Mouse (Mus musculus) embryonic facial prominence, embryonic 13.5 days (tissue): Measurements from ENCODE around the gene Cbll1. TPM values are rescaled to one million over a fixed set of nuclear protein-coding genes. Genes with fewer than 3 reads are reported as not detected.

Source experiments
- ATAC-seq: fragments of 200-750 bp; cut with Nextera tagmentation; 2 replicates; pipeline ENCODE4 v1.8.0; 2017; ENCODE audit warnings: low read depth; ENCODE audit not compliant: insufficient number of reproducible peaks, insufficient read depth, low FRiP score, low TSS enrichment
- H3K27ac ChIP-seq: fragments of 300-500 bp; sonication (generic); 2 replicates; pipeline ENCODE4 v1.5.1; 2015; ENCODE audit warnings: moderate library complexity, mild to moderate bottlenecking, inconsistent platforms
- H3K27me3 ChIP-seq: fragments of 300-500 bp; sonication (generic); 2 replicates; pipeline ENCODE4 v1.6.1; 2015; ENCODE audit warnings: mild to moderate bottlenecking, inconsistent platforms
- H3K36me3 ChIP-seq: fragments of 300-500 bp; sonication (generic); 2 replicates; pipeline ENCODE4 v1.6.1; 2015; ENCODE audit warnings: mild to moderate bottlenecking, inconsistent platforms
- H3K4me1 ChIP-seq: fragments of 300-500 bp; sonication (generic); 2 replicates; pipeline ENCODE4 v1.6.1; 2015; ENCODE audit warnings: inconsistent platforms
- H3K4me2 ChIP-seq: fragments of 300-500 bp; sonication (generic); 2 replicates; pipeline ENCODE4 v1.6.1; 2015; ENCODE audit warnings: moderate library complexity, mild to moderate bottlenecking, inconsistent platforms
- H3K4me3 ChIP-seq: fragments of 300-500 bp; sonication (generic); 2 replicates; pipeline ENCODE4 v1.5.1; 2015; ENCODE audit warnings: mild to moderate bottlenecking, inconsistent platforms
- H3K9ac ChIP-seq: fragments of 300-500 bp; sonication (generic); 2 replicates; pipeline ENCODE4 v1.6.1; 2015; ENCODE audit warnings: mild to moderate bottlenecking, inconsistent platforms
- H3K9me3 ChIP-seq: fragments of 300-500 bp; sonication (generic); 2 replicates; pipeline ENCODE4 v1.6.1; 2016; ENCODE audit warnings: inconsistent platforms
- WGBS: fragments of 180-500 bp; shearing (Covaris S2); methylation state at CpG from one replicate; pipeline ENCODE4 v1.1.7; 2015; ENCODE audit warnings: mixed read lengths; 5-methylcytosine and 5-hydroxymethylcytosine counted together
- polyA plus RNA-seq: library from polyadenylated mRNA; unstranded; fragments of >200 nt; fragmentation: Nextera tagmentation; extraction: Ambion mirVana; gene quantifications from 2 replicates; pipeline ENCODE4 v1.2.1, GENCODE M21; 2015

The Cbll1 gene
- 15.1 and 16.5 TPM in 2 replicates for polyA plus RNA-seq

GRCm38 (mm10) chr12:31499314-31500131 lies at the start of gene Cbll1:
Cbll1 (minus strand) TSS chr12:31499616.
- Histone ChIP-seq H3K4me1 (peaks cover 14% of the 10 kb centered on the region), H3K27me3 (peaks cover 2% of the 10 kb centered on the region; the same call in 1 of the 2 replicates), H3K9me3 (no peaks in the 10 kb centered on the region), H3K4me3 (peak within 1 kb of the TSS; percentile 90), H3K9ac (peak within 1 kb of the TSS; percentile 92), H3K27ac (peak within 1 kb of the TSS; percentile 92), H3K36me3 (peaks cover under 1% of the 10 kb centered on the region; the same call in 1 of the 2 replicates), H3K4me2 (peak within 1 kb of the TSS; percentile 87)
- WGBS = under 1% methylated on average over 68 of the region's 68 CpGs
- peak; percentile 98 for ATAC-seq

- peaks cover 15% of the 10 kb centered on the region; the same call in 1 of the 2 replicates for H3K27me3 ChIP-seq
- no peak overlapping the region for H3K27ac ChIP-seq
- no peaks in the 10 kb centered on the region for H3K9me3 ChIP-seq
- H3K4me3 ChIP-seq = no peak overlapping the region
- no peak overlapping the region for H3K4me2 ChIP-seq
- 55% methylated on average over 1 of the region's 1 CpGs for WGBS
- no peak for ATAC-seq
- peaks cover 22% of the 10 kb centered on the region for H3K4me1 ChIP-seq
- H3K36me3 ChIP-seq = no peaks in the 10 kb centered on the region
- no peak overlapping the region for H3K9ac ChIP-seq
These were observed 46.6 kb upstream of the Cbll1 start for GRCm38 (mm10) chr12:31546061-31546460.

- no peak for ATAC-seq
- Histone ChIP-seq H3K27ac (no peak overlapping the region), H3K4me1 (peaks cover 16% of the 10 kb centered on the region), H3K9ac (no peak overlapping the region), H3K9me3 (no peaks in the 10 kb centered on the region), H3K36me3 (no peaks in the 10 kb centered on the region), H3K4me3 (no peak overlapping the region), H3K4me2 (no peak overlapping the region), H3K27me3 (peaks cover 18% of the 10 kb centered on the region; the same call in 1 of the 2 replicates)
- WGBS = 14% methylated on average over 2 of the region's 2 CpGs
These were observed 45.8 kb upstream of the Cbll1 start for GRCm38 (mm10) chr12:31545219-31545618.

- no peaks in the 10 kb centered on the region for H3K36me3 ChIP-seq
- H3K4me2 ChIP-seq = no peak overlapping the region
- H3K4me1 ChIP-seq = peaks cover 10% of the 10 kb centered on the region; the same call in 1 of the 2 replicates
- H3K4me3 ChIP-seq = no peak overlapping the region
- H3K9ac ChIP-seq = no peak overlapping the region
- H3K27ac ChIP-seq = no peak overlapping the region
- peaks cover 9% of the 10 kb centered on the region; the same call in 1 of the 2 replicates for H3K27me3 ChIP-seq
- no peaks in the 10 kb centered on the region for H3K9me3 ChIP-seq
- WGBS = 75% methylated on average over 5 of the region's 5 CpGs
- ATAC-seq = no peak
These were observed 42.1 kb upstream of the Cbll1 start for GRCm38 (mm10) chr12:31541541-31541940.

- WGBS = 77% methylated on average over 2 of the region's 2 CpGs
- H3K27ac ChIP-seq = no peak overlapping the region
- H3K27me3 ChIP-seq = peaks cover 9% of the 10 kb centered on the region; the same call in 1 of the 2 replicates
- no peaks in the 10 kb centered on the region for H3K9me3 ChIP-seq
- H3K4me3 ChIP-seq = no peak overlapping the region
- H3K4me1 ChIP-seq = 0 out of 2 replicates have a peak, but pooled peaks cover 5% of the 10 kb centered on the region
- ATAC-seq = no peak
- no peak overlapping the region for H3K9ac ChIP-seq
- no peak overlapping the region for H3K4me2 ChIP-seq
- no peaks in the 10 kb centered on the region for H3K36me3 ChIP-seq
These were observed 40.4 kb upstream of the Cbll1 start for GRCm38 (mm10) chr12:31539783-31540182.

- no peak for ATAC-seq
- Histone ChIP-seq H3K4me1 (peaks cover 7% of the 10 kb centered on the region; the same call in 1 of the 2 replicates), H3K4me2 (no peak overlapping the region), H3K27me3 (peaks cover 9% of the 10 kb centered on the region; the same call in 1 of the 2 replicates), H3K36me3 (no peaks in the 10 kb centered on the region), H3K4me3 (no peak overlapping the region), H3K9me3 (no peaks in the 10 kb centered on the region), H3K9ac (no peak overlapping the region), H3K27ac (no peak overlapping the region)
- 60% methylated on average over 7 of the region's 7 CpGs for WGBS
These were observed 38.3 kb upstream of the Cbll1 start for GRCm38 (mm10) chr12:31537515-31538230.

- 59% methylated on average over 11 of the region's 11 CpGs for WGBS
- Histone ChIP-seq H3K4me2 (no peak overlapping the region), H3K27ac (peak overlapping the region; percentile 65; the same call in 1 of the 2 replicates), H3K4me1 (peaks cover 7% of the 10 kb centered on the region; the same call in 1 of the 2 replicates), H3K9ac (no peak overlapping the region), H3K4me3 (no peak overlapping the region), H3K36me3 (no peaks in the 10 kb centered on the region), H3K27me3 (no peaks in the 10 kb centered on the region), H3K9me3 (no peaks in the 10 kb centered on the region)
- no peak for ATAC-seq
These were observed 34.8 kb upstream of the Cbll1 start for GRCm38 (mm10) chr12:31534060-31534843.

- Histone ChIP-seq H3K36me3 (no peaks in the 10 kb centered on the region), H3K4me3 (no peak overlapping the region), H3K27me3 (no peaks in the 10 kb centered on the region), H3K9me3 (no peaks in the 10 kb centered on the region), H3K27ac (no peak overlapping the region), H3K9ac (no peak overlapping the region), H3K4me1 (peaks cover 7% of the 10 kb centered on the region; the same call in 1 of the 2 replicates), H3K4me2 (no peak overlapping the region)
- no peak for ATAC-seq
- 77% methylated on average over 10 of the region's 10 CpGs for WGBS
These were observed 33.9 kb upstream of the Cbll1 start for GRCm38 (mm10) chr12:31533218-31533908.

GRCm38 (mm10) chr12:31532054-31532453 lies 32.6 kb upstream of the Cbll1 start:
- H3K27me3 ChIP-seq = no peaks in the 10 kb centered on the region
- no peaks in the 10 kb centered on the region for H3K36me3 ChIP-seq
- H3K9ac ChIP-seq = no peak overlapping the region
- peak overlapping the region; percentile 22; the same call in 1 of the 2 replicates for H3K4me2 ChIP-seq
- H3K4me1 ChIP-seq = peaks cover 7% of the 10 kb centered on the region; the same call in 1 of the 2 replicates
- H3K27ac ChIP-seq = no peak overlapping the region
- no peak overlapping the region for H3K4me3 ChIP-seq
- no peak for ATAC-seq
- WGBS = 73% methylated on average over 14 of the region's 14 CpGs
- no peaks in the 10 kb centered on the region for H3K9me3 ChIP-seq

- H3K36me3 ChIP-seq = no peaks in the 10 kb centered on the region
- H3K4me1 ChIP-seq = no peaks in the 10 kb centered on the region; the same call in 1 of the 2 replicates
- 66% methylated on average over 6 of the region's 6 CpGs for WGBS
- no peaks in the 10 kb centered on the region for H3K27me3 ChIP-seq
- H3K4me2 ChIP-seq = no peak overlapping the region
- ATAC-seq = no peak
- H3K9me3 ChIP-seq = no peaks in the 10 kb centered on the region
- H3K27ac ChIP-seq = no peak overlapping the region
- H3K4me3 ChIP-seq = no peak overlapping the region
- H3K9ac ChIP-seq = no peak overlapping the region
These were observed 28.0 kb upstream of the Cbll1 start for GRCm38 (mm10) chr12:31527407-31527806.
